Mouse (Mus musculus) testis, adult 2 months (tissue): ENCODE results near the gene Clic1.

Source experiments
- CTCF ChIP-seq: fragments of 200-500 bp; IDR thresholded peaks from 2 replicates; pipeline ENCODE4 v1.5.1; 2012; ENCODE audit warnings: low read depth, mild to moderate bottlenecking, inconsistent platforms, low read length, moderate library complexity; ENCODE audit not compliant: control insufficient read depth, insufficient read depth, insufficient replicate concordance
- POLR2A ChIP-seq: fragments of 200-500 bp; IDR thresholded peaks from 2 replicates; pipeline ENCODE4 v1.6.1; 2012; ENCODE audit warnings: low read depth, mild to moderate bottlenecking, inconsistent platforms, low read length, moderate library complexity; ENCODE audit not compliant: control insufficient read depth

DNA sequence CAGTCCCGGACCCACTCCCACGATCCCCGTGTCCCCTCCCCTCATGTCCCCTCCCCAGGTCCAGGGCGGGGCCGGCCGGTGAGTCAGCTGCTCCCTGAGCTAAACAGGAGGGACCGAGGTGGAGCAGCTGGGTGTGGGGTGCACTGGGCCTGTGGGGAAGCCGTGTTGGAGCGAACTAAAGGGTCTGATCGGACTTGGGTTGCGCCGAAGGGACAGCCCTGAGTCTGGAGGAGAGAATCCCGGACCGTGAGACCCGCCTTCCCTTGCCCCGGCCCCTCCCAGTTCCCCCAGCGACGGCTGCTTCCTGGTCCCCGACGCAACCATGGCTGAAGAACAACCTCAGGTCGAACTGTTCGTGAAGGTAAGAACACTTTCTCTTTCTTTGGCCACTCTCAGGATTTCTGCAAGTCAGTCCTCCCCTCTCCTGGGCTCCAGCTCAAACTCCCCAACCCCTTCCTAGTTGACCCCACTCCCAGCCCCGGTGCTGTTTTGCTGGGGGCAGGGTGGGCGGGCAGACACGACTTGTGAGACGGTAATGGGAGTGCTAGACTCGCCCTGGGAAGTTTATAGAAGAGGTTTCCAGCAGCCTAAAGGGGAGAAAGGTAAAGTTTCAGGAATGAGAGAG lies 472 bp downstream of the Clic1 start:
- TF ChIP-seq CTCF = no peak
- peak; percentile 57; the same call in 1 of the 2 replicates for TF ChIP-seq POLR2A
